Mouse (Mus musculus): ENCODE results near the gene Clec12b.
"Not testable (repeated sequence)": the region's sequence is repeated elsewhere in the genome, so short reads cannot be mapped to it uniquely, and the experiment has no call there.

The Clec12b gene

DNA sequence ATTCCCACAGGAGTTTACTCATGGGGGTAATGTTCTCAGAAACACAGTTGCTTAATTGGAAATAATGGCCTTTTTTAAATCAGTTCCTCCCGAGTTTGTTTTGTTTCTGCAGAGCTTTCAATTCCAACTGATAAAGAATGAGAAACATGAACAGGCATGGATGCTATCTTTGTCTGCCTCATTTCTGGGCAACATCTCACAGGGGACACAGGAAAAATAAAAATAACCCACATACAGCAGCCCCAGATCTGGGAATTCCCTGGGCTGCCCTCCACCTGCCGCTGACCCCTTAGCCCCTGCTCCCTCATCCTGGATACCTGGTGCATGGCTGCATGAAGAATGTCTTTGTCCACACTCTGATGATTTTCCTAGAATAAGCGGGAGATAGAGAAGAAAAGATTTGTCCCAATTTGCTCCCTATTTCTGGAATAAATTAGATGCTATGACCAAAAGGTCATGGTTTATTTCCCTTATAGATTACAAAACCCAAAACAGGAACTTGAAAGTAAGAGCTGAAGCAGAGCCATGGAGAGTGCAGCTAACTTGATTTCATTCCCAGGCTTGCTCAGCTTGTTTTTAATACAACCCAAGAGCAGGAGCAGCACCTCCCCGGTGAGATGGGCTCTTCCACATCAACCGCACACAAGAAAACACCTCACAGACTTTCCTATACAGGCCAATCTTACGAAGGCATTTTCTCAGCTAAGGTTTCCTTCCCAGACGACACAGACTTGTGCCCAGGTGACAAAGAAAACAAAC lies 16.1 kb downstream of the Clec12b start:
- DNase-seq (ENCODE audit: low read depth, low spot score), result no peak

DNA sequence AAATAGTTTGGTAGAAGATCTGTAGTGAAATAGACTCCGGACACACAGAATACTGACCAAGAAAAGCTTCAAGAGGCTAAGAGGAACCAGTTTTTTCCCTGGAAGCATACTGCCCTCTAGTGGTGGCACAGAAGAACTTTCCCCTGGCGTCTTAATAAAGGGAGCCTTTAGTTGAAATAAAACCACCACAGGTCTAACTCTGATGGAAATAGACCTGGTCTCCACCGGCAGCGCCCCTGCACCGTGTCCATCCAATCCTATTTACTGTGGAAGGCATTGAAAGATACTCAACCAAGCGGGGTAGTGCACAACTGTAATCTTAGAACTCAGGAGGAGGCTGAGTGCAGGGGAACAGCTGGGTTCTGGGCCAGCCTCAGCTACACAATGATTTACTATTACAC lies 19.7 kb downstream of the Clec12b start:
- DNase-seq (ENCODE audit: low read depth, low spot score), result peak; percentile 43

DNA sequence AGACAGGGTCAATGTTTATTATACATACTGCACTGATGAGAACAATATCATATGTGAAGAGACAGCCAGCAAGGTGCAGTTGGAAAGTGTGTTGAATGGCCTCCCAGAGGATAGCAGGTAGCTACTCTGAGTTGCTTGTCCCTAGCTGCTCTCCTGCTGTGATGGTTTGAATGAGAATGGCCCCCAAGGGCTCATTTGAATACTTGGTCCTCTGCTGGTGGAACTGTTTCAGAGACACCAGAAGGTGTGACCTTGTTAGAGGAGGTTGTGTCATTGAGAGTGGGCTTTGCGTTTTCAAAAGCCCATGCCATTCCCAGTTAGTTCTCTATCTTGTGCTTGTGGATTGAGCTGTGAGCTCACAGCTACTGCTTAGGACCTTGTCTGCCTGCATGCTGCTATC lies 21.7 kb downstream of the Clec12b start:
- DNase-seq (ENCODE audit: low read depth, low spot score), result no peak

DNA sequence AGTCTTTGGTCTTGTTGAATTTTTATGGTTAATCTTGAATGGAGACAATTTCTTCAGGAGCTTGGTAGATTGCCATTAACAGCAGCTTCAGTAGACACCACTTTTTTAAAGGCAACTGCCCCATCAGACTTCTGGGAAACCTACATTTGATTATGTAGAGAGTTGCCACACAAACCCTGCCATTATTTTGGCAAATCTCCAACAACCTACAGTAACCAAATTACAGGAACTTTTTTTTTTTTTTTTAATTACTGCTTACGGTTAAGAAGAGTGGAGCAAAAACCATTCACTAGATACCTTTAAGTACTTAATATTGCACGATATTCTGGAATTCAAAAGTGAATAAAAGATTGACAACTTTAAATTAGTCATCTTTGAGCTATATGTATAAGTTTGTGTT lies 26.2 kb downstream of the Clec12b start:
- no peak for DNase-seq (ENCODE audit: low read depth, low spot score)

DNA sequence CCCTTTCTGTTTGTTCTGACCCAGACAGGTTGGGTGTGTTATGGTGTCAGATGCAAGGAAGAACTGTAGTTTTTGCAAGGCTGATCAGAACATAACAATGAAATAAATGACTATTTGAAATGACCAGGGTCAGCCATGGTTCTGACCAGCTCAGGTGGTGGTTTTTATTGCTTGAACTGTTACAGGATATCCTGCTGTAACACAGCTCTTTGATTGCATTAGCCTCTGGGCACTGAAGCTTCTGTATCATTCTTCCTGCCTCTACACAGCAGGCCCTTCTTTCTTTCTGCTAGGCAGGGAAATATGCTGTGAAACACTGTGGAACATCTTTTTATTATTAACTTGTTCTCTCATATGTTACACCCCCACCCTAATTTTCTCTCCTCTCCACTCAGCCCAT lies 29.2 kb downstream of the Clec12b start:
- no peak for DNase-seq (ENCODE audit: low read depth, low spot score)

DNA sequence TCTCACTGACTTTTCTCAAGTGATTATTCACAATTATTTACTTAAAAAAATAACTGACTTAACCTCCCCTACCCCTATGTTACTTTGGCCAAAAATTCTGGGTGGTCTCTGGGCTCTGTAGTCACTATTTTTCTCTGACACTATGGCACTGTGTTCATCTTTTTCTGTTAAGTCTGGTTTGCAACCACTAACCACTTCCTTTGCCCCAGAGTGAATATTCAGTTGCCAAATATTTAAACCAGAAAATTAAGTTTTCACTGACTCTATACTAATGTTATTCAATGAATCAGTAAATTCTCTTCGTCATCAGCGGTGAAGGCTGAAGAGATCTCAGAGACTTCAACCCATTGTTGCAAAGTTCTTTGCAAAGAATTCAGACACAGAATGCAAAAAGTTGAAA lies 29.9 kb downstream of the Clec12b start:
- no peak for DNase-seq (ENCODE audit: low read depth, low spot score)

DNA sequence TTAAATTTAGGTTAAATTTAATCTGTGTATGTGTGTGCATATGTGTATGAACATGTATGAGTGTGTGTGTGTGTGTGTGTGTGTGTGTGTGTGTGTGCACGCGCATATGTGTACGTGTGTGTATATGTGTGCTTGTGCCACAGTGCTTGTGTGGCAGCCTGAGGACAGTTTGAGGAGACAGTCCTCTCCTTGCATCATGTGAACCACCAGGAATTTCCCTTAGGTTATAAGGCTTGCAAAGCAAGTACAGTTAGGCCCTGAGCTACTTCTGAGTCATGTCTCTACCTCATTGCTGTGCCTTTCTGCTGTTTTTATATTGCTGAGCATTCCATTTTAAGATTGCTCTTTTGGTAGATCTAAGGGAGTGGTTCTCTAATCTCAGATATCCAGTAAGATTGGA lies 34.6 kb downstream of the Clec12b start:
- DNase-seq (ENCODE audit: low read depth, low spot score), result no peak

DNA sequence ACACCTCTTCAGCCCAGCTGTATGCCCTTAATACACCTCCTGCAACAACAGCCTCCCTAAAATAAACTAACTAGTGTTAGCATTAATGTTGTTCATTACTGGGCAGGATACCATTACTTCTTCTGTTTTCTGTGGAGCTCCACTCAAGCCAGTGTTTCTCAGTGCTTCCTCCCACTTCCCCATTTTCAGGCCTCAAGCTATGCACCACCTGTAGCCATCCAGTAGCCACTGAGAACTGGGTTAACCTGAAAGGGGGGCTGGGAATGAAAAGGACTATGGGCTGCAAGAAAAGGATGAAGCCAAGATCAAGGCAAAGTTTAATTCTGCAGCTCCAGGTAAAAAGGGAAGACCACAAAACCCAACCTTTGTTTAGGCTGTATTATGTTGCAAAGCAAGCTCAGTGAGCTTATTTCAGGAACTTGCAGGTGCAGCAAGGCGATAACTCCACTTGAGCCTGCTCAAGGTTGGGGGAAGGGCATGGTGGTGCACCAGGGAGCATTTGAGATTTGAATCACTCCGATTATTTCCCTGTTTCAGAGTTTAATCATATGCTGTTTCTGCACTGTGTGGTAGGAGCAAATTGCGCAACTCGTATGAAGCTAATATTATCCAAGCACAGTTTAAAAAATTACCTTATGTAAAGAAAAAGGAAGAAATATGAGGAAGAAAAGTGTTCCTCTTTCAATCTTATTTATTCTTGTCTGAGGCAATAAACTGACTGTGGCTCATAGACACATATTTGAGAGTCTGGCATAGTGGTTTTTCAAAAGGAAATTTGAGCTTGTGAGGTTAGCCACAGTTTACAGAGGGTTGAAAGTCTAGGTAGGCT lies 35.9 kb downstream of the Clec12b start:
- DNase-seq (ENCODE audit: low read depth, low spot score), result peak; percentile 29

DNA sequence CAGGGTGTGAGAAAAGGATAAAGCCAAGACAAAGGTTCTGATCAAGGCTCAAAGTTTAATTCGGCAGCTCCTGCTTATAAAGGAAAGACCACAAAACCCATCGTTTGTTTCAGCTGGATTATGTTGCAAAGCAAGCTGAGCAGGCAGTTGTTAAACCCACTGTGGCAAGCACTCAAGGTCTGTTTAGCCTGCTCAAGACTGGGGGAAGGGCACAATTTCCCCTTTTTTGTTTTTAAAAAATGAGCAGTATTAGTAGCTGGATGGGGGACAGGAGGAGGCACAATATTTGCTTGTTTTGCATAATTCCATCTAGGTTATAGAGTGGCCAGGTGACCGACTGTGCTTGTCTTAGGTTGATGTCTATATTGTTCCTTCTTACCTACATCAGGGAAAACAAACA lies 41.3 kb downstream of the Clec12b start:
- no peak for DNase-seq (ENCODE audit: low read depth, low spot score)

DNA sequence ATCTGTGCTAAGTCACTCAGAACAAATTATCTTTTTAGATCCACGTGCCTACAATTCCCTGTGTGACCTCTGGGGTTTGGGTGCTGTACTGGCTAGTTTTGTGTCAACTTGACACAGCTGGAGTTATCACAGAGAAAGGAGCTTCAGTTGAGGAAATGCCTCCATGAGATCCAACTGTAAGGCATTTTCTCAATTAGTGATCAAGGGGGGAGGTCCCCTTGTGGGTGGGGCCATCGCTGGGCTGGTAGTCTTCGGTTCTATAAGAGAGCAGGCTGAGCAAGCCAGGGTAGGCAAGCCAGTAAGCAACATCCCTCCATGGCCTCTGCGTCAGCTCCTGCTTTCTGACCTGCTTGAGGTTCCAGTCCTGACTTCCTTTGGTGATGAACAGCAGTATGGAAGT lies 43.3 kb downstream of the Clec12b start, which contains the start of gene Clec12a:
TSS of gene Clec12a (plus strand) at position 301 of the 400 bp plus-strand sequence.
- not testable (repeated sequence) for DNase-seq (ENCODE audit: low read depth, low spot score)

DNA sequence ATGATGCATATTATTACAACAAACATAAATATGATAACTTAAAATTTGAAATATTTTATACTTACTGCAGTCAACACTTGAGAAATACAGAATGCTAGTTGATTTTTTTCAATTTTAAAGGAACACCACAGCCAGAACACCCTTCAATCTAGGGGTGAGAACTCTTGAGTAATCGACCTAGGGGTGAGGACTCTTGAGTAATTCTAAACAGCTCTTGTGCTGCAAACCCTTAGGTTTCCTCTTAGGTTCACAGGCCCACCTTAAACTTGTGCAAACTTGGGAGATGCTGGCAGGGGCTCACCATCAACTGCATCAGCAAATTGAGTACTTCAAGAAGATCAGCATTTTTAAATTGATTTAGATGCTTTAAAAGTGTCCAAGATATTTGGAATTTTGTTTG lies 47.9 kb downstream of the Clec12b start:
- DNase-seq (ENCODE audit: low read depth, low spot score), result no peak

DNA sequence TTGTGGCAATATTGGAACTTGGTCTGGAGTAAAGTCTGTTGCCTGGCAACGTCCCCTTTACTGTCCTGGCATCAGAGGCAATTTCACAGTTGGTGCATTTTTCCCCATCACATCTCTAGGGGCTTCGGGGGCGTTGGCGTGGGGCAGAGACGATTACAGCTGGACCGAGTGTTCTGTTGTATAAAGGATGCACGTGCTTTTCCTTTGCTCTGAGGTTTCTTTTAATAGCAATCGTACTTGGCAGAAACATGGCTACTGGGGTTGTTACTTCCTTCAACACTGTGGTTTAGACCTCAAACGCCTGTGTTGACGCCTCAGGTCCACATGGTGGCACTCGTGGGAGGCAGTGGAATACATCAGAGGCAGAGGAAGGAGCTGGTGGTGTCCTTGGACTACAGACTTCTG lies 52.0 kb downstream of the Clec12b start:
- DNase-seq (ENCODE audit: low read depth, low spot score), result peak; percentile 43

DNA sequence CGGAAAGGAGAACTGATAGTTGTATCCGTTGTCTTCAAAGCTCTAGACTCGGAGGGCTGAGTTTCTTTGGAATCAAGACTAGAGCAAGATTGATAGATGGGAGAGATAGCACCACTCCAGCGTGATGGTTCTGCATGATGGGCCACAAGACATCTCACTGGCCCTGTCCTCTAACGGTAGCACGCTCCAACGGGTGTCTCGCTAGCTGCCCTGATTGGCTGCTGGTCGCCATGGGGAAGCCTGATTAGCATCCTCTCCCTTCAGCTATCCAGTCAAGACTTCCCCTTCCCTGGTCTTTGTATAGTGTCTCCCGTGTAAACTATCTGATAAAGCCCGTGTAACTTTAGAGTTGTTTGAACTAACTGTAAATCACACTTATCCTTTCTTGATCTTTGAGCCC lies 54.1 kb downstream of the Clec12b start, which contains the start of gene 4922502D21Rik:
TSS of gene 4922502D21Rik (minus strand) at position 187 of the 400 bp plus-strand sequence.
- no peak for DNase-seq (ENCODE audit: low read depth, low spot score)

DNA sequence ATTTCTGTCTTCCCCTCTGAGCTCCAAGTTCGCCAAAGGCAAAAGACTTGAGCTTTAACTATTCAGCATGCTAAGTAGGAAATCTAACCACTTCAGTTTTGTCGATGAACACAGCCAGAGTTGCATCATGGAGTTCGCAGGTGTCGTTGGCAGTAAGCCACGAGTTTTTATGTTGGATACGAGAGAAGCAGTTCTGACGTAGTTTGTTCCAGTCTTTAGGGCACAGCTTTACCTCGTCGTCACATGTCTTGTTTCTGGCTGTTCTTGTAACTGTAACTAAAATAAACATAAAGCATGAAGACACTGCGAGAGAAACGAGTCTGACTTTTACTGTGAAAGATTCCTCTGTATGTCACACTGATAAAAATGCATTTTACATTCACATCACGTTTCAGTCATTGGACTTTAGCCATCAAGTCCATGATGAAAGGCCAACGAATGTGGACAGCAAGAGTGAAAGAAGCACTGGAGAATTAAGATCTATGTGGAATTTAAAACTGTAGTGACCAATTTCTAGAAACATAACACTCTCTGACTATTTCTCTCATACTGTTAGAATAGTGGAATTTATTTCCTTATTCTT lies 59.0 kb downstream of the Clec12b start:
- no peak for DNase-seq (ENCODE audit: low read depth, low spot score)

DNA sequence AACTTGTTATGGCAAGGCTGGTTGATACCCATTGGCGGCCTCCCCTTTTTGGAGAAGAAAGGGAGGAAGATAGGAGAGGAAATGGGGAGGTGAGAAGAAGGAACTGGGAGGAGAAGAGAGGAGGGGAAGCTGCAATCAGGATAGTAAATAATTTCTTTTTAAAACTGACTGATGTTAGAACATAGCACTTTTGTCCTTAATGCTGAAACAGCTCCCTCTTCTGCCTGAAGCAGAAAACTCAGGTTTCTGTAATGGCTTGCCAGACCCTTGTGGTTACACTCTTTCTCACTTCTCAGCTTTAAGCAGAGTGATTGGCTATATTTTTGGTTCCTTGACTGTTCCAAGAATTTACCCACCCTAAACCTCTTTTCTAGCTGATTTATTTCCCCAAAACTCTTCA lies 59.7 kb downstream of the Clec12b start:
- DNase-seq (ENCODE audit: low read depth, low spot score), result no peak
